Comparison of ENCODE assay signal across 16 mouse cellular contexts in genomic region chr11:5130111-5130665, GRCm38 (mm10). TPM values are rescaled to one million over a fixed set of nuclear protein-coding genes. Genes with fewer than 3 reads are reported as not detected.
A peak's percentile ranks its signal among the peaks of the same experiment; 100 is the strongest.
DNase-seq lines count a peak whose midpoint lies in the region; ATAC-seq and TF ChIP-seq lines count a peak whose summit lies in the region.
"Had no signal": no experiment of that assay in that cellular context is flagged by ENCODE, and none has a peak within 500 bp of the region (broad histone marks: within the 10 kb centered on the region; RNA-seq: fewer than 3 reads in every experiment).

No protein-coding gene starts in this region.

- H3K4me1 ChIP-seq in hindbrain, embryonic 12.5 days, result peaks cover 24% of the 10 kb centered on the region
- peaks cover 13% of the 10 kb centered on the region; the same call in 1 of the 2 replicates for H3K4me1 ChIP-seq in hindbrain, postnatal 0 days (ENCODE audit: insufficient read depth, low read length)
- peaks cover 29% of the 10 kb centered on the region for H3K4me1 ChIP-seq in neural tube, embryonic 12.5 days

- no peaks in the 10 kb centered on the region for H3K9me3 ChIP-seq in hindbrain, embryonic 12.5 days (replicated peaks)
- no peaks in the 10 kb centered on the region for H3K9me3 ChIP-seq in hindbrain, postnatal 0 days (ENCODE audit: low read length)
- no peaks in the 10 kb centered on the region for H3K9me3 ChIP-seq in neural tube, embryonic 12.5 days

- H3K27me3 ChIP-seq in hindbrain, embryonic 12.5 days, result peaks cover 5% of the 10 kb centered on the region
- H3K27me3 ChIP-seq in hindbrain, postnatal 0 days (ENCODE audit: insufficient read depth, low read length), result no peaks in the 10 kb centered on the region
- H3K27me3 ChIP-seq in neural tube, embryonic 12.5 days (replicated peaks), result no peaks in the 10 kb centered on the region

- no peak overlapping the region for H3K4me3 ChIP-seq in hindbrain, embryonic 12.5 days
- no peak overlapping the region for H3K4me3 ChIP-seq in hindbrain, postnatal 0 days (ENCODE audit: low read length)
- no peak overlapping the region for H3K4me3 ChIP-seq in neural tube, embryonic 12.5 days

- no peak overlapping the region for H3K4me2 ChIP-seq in hindbrain, embryonic 12.5 days (replicated peaks)
- H3K4me2 ChIP-seq in hindbrain, postnatal 0 days (ENCODE audit: low read depth, low read length), result no peak overlapping the region
- no peak overlapping the region for H3K4me2 ChIP-seq in neural tube, embryonic 12.5 days (replicated peaks)
- H3K4me2 ChIP-seq: liver, embryonic 11.5 days; lung, embryonic 14.5 days had no signal

- no peak for TF ChIP-seq CTCF in hindbrain, postnatal 0 days (IDR thresholded peaks at IDR 0.05; ENCODE audit: low read depth)

- WGBS in hindbrain, embryonic 12.5 days, result 47% methylated on average over 4 of the region's 4 CpGs
- 68% methylated on average over 4 of the region's 4 CpGs for WGBS in hindbrain, postnatal 0 days
- 57% methylated on average over 4 of the region's 4 CpGs for WGBS in neural tube, embryonic 12.5 days

- H3K27ac ChIP-seq in hindbrain, embryonic 12.5 days, result no peak overlapping the region
- no peak overlapping the region for H3K27ac ChIP-seq in hindbrain, postnatal 0 days
- no peak overlapping the region for H3K27ac ChIP-seq in neural tube, embryonic 12.5 days

- ATAC-seq in hindbrain, embryonic 12.5 days (ENCODE audit: low FRiP score), result peak; percentile 27; the same call in 1 of the 2 replicates
- ATAC-seq in hindbrain, postnatal 0 days, result no peak
- ATAC-seq in neural tube, embryonic 12.5 days (ENCODE audit: low FRiP score, low read depth), result 0 out of 2 replicates have a peak, but pooled peaks have one; percentile 11
- ATAC-seq in inflammation-experienced regulatory T-cells, adult 6 months, result no peak

- H3K36me3 ChIP-seq in hindbrain, embryonic 12.5 days, result no peaks in the 10 kb centered on the region
- H3K36me3 ChIP-seq in hindbrain, postnatal 0 days (ENCODE audit: insufficient read depth, low read length), result no peaks in the 10 kb centered on the region
- no peaks in the 10 kb centered on the region for H3K36me3 ChIP-seq in neural tube, embryonic 12.5 days

- DNase-seq in adrenal gland, adult 2 months, result peak; percentile 60
- DNase-seq in adrenal gland, adult 8-10 months, result no peak
- no peak for DNase-seq in hindbrain, postnatal 0 days (ENCODE audit: low spot score)
- DNase-seq in neural tube, embryonic 10.5 days (ENCODE audit: extremely low spot score, low spot score), result no peak
- DNase-seq in cerebellum, adult 9-11 months, result no peak
- DNase-seq: cerebellum, adult 11 months; heart, adult 11 months; kidney, postnatal 4 days; layer of hippocampus, postnatal 36 days; left cerebral cortex, postnatal 4 days; lung, embryonic 14.5 days; thymus, postnatal 14 days had no signal

- no peak overlapping the region for H3K9ac ChIP-seq in hindbrain, embryonic 12.5 days
- H3K9ac ChIP-seq in hindbrain, postnatal 0 days (replicated peaks; ENCODE audit: low read length), result no peak overlapping the region
- no peak overlapping the region for H3K9ac ChIP-seq in neural tube, embryonic 12.5 days
- H3K9ac ChIP-seq: lung, embryonic 14.5 days had no signal

RNA-seq across cellular contexts. Expression of gene Emid1, which starts 21.9 kb away (rescaled TPM):
- 1 to 10 TPM; 3.1 to 4.6 TPM for total RNA-seq in adrenal gland, adult 2 months (2021)
- polyA plus RNA-seq in adrenal gland, adult 2 months (2012; rRNA removed), result 20.1 and 22.9 TPM in 2 replicates
- 1 to 10 TPM; 3.7 to 6.6 (median 3.9) TPM for total RNA-seq in adrenal gland, adult 8-10 months (2022)
- 17.7 and 21.9 TPM in 2 replicates for polyA plus RNA-seq in hindbrain, embryonic 12.5 days (2016; fragmentation: Nextera tagmentation; extraction: Ambion mirVana)
- 15.0 and 15.7 TPM in 2 replicates for total RNA-seq in hindbrain, postnatal 0 days (2014; rRNA removed)
- polyA plus RNA-seq in hindbrain, postnatal 0 days (2015; fragmentation: Nextera tagmentation; extraction: Ambion mirVana), result 22.7 and 24.2 TPM in 2 replicates
- 27.6 and 28.7 TPM in 2 replicates for polyA plus RNA-seq in neural tube, embryonic 12.5 days (2016; fragmentation: Nextera tagmentation; extraction: Ambion mirVana)
- under 1 TPM in 1 of 3 experiments, not detected in 2; 0.83 TPM for polyA plus RNA-seq in inflammation-experienced regulatory T-cells, adult 6 months (2017; shearing (Covaris generic))

RNA-seq across cellular contexts. Expression of gene Ewsr1, which starts 31.1 kb away (rescaled TPM):
- total RNA-seq in adrenal gland, adult 2 months (2021), result 100 to 1,000 TPM; 193 to 525 TPM
- 395 and 441 TPM in 2 replicates for polyA plus RNA-seq in adrenal gland, adult 2 months (2012; rRNA removed)
- 100 to 1,000 TPM; 207 to 451 (median 331) TPM for total RNA-seq in adrenal gland, adult 8-10 months (2022)
- 823 and 828 TPM in 2 replicates for polyA plus RNA-seq in hindbrain, embryonic 12.5 days (2016; fragmentation: Nextera tagmentation; extraction: Ambion mirVana)
- total RNA-seq in hindbrain, postnatal 0 days (2014; rRNA removed), result 337 and 384 TPM in 2 replicates
- 371 and 412 TPM in 2 replicates for polyA plus RNA-seq in hindbrain, postnatal 0 days (2015; fragmentation: Nextera tagmentation; extraction: Ambion mirVana)
- 819 and 832 TPM in 2 replicates for polyA plus RNA-seq in neural tube, embryonic 12.5 days (2016; fragmentation: Nextera tagmentation; extraction: Ambion mirVana)
- 100 to 1,000 TPM; 136 to 174 (median 140) TPM for polyA plus RNA-seq in inflammation-experienced regulatory T-cells, adult 6 months (2017; shearing (Covaris generic))

RNA-seq across cellular contexts. Expression of gene Rhbdd3, which starts 31.5 kb away (rescaled TPM):
- 10 to 100 TPM; 18.2 to 24.8 TPM for total RNA-seq in adrenal gland, adult 2 months (2021)
- 38.1 and 60.4 TPM in 2 replicates for polyA plus RNA-seq in adrenal gland, adult 2 months (2012; rRNA removed)
- total RNA-seq in adrenal gland, adult 8-10 months (2022), result 10 to 100 TPM; 19.8 to 31.3 (median 24.4) TPM
- polyA plus RNA-seq in hindbrain, embryonic 12.5 days (2016; fragmentation: Nextera tagmentation; extraction: Ambion mirVana), result 27.0 and 28.9 TPM in 2 replicates
- 48.8 and 54.5 TPM in 2 replicates for total RNA-seq in hindbrain, postnatal 0 days (2014; rRNA removed)
- polyA plus RNA-seq in hindbrain, postnatal 0 days (2015; fragmentation: Nextera tagmentation; extraction: Ambion mirVana), result 39.1 and 42.2 TPM in 2 replicates
- polyA plus RNA-seq in neural tube, embryonic 12.5 days (2016; fragmentation: Nextera tagmentation; extraction: Ambion mirVana), result 26.7 and 26.9 TPM in 2 replicates
- 1 to 10 TPM; 3.3 to 4.6 (median 4.6) TPM for polyA plus RNA-seq in inflammation-experienced regulatory T-cells, adult 6 months (2017; shearing (Covaris generic))

Comparison
In these comparisons a context has a peak if more than half of its experiments do, and no peak if none do; other contexts are left out.
1. ATAC-seq: peak in hindbrain, embryonic 12.5 days (single experiment) and neural tube, embryonic 12.5 days (single experiment); none in hindbrain, postnatal 0 days (single experiment) and inflammation-experienced regulatory T-cells, adult 6 months (single experiment).
2. RNA of gene Emid1, which starts 21.9 kb away (polyA plus RNA-seq): 27.6 to 28.7 TPM in neural tube, embryonic 12.5 days, 22.7 to 24.2 TPM in hindbrain, postnatal 0 days, 17.7 to 21.9 TPM in hindbrain, embryonic 12.5 days and 20.1 to 22.9 TPM in adrenal gland, adult 2 months; 0.83 TPM in inflammation-experienced regulatory T-cells, adult 6 months; every median in the first group is over 10 times any median in the second.